In the genomic region with DNA sequence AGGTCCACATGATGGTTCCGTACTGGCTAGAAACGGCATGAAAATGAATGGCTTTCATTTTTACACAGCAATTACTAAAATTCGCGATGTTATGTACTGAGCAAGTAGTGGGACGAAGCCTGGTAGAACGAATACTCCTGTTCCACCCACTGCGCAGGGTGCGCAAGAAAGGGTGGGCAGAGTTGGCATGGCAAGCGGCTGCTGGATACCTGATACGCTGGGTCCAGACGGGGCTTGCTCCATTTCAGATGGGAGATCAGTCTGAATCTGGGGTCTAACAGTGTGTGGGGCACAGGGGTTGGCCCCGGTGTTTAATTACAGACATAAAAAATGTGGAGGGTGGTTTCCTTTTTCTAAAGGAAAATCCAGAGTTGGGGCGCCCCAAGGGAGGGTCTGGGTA, we compare ENCODE assay signal across 8 mouse cellular contexts. TPM values are rescaled to one million over a fixed set of nuclear protein-coding genes. Genes with fewer than 3 reads are reported as not detected.
DNase-seq lines count a peak whose midpoint lies in the region; ATAC-seq and TF ChIP-seq lines count a peak whose summit lies in the region.

No protein-coding gene starts in this region.

- peaks cover 60% of the 10 kb centered on the region for H3K27me3 ChIP-seq in lung, embryonic 14.5 days (ENCODE audit: insufficient read depth, low read length)
- H3K27me3 ChIP-seq in embryonic facial prominence, embryonic 12.5 days = peaks cover 69% of the 10 kb centered on the region
- H3K27me3 ChIP-seq in hindbrain, embryonic 16.5 days (replicated peaks; ENCODE audit: control insufficient read depth, insufficient read depth, low read length) = peaks cover 28% of the 10 kb centered on the region
- H3K27me3 ChIP-seq in midbrain, postnatal 0 days (ENCODE audit: insufficient read depth, low read length) = peaks cover 23% of the 10 kb centered on the region

- no peaks in the 10 kb centered on the region for H3K36me3 ChIP-seq in lung, embryonic 14.5 days (ENCODE audit: insufficient read depth)
- H3K36me3 ChIP-seq in embryonic facial prominence, embryonic 12.5 days = no peaks in the 10 kb centered on the region
- 0 out of 2 replicates have a peak, but pooled peaks cover 2% of the 10 kb centered on the region for H3K36me3 ChIP-seq in hindbrain, embryonic 16.5 days (ENCODE audit: control insufficient read depth, insufficient read depth, low read length)
- H3K36me3 ChIP-seq in midbrain, postnatal 0 days (ENCODE audit: insufficient read depth, low read length) = peaks cover 6% of the 10 kb centered on the region; the same call in 1 of the 2 replicates

- peak overlapping the region; percentile 81 for H3K4me2 ChIP-seq in lung, embryonic 14.5 days
- peak overlapping the region; percentile 93 for H3K4me2 ChIP-seq in embryonic facial prominence, embryonic 12.5 days (replicated peaks)
- H3K4me2 ChIP-seq in hindbrain, embryonic 16.5 days (ENCODE audit: low read length) = peak overlapping the region; percentile 67
- H3K4me2 ChIP-seq in midbrain, postnatal 0 days (ENCODE audit: low read depth, low read length, poor library complexity, severe bottlenecking) = peak overlapping the region; percentile 78

- peak overlapping the region; percentile 45 for H3K4me3 ChIP-seq in lung, embryonic 14.5 days (ENCODE audit: low read depth, low read length)
- peak overlapping the region; percentile 47 for H3K4me3 ChIP-seq in embryonic facial prominence, embryonic 12.5 days
- H3K4me3 ChIP-seq in hindbrain, embryonic 16.5 days (ENCODE audit: low read length) = peak overlapping the region; percentile 76
- peak overlapping the region; percentile 84 for H3K4me3 ChIP-seq in midbrain, postnatal 0 days (ENCODE audit: low read depth, low read length)

- no peak for ATAC-seq in lung, embryonic 14.5 days (ENCODE audit: insufficient read depth)
- ATAC-seq in embryonic facial prominence, embryonic 12.5 days (ENCODE audit: insufficient number of reproducible peaks, insufficient read depth, low FRiP score, low TSS enrichment) = peak; percentile 38; the same call in 1 of the 2 replicates
- no peak; the same call in 1 of the 2 replicates for ATAC-seq in hindbrain, embryonic 16.5 days
- ATAC-seq in midbrain, postnatal 0 days (ENCODE audit: low FRiP score) = peak; percentile 45

- 44% methylated on average over 13 of the region's 13 CpGs for WGBS in lung, embryonic 14.5 days
- WGBS in embryonic facial prominence, embryonic 12.5 days = 37% methylated on average over 13 of the region's 13 CpGs
- 40% methylated on average over 13 of the region's 13 CpGs for WGBS in hindbrain, embryonic 16.5 days
- WGBS in midbrain, postnatal 0 days = 38% methylated on average over 13 of the region's 13 CpGs

- peaks cover 6% of the 10 kb centered on the region; the same call in 1 of the 2 replicates for H3K4me1 ChIP-seq in lung, embryonic 14.5 days (ENCODE audit: insufficient read depth)
- peaks cover 17% of the 10 kb centered on the region for H3K4me1 ChIP-seq in embryonic facial prominence, embryonic 12.5 days
- peaks cover 30% of the 10 kb centered on the region for H3K4me1 ChIP-seq in hindbrain, embryonic 16.5 days (ENCODE audit: control insufficient read depth, insufficient read depth, low read depth, low read length)
- H3K4me1 ChIP-seq in midbrain, postnatal 0 days (ENCODE audit: insufficient read depth, low read length) = 0 out of 2 replicates have a peak, but pooled peaks cover 5% of the 10 kb centered on the region

- no peak for DNase-seq in lung, embryonic 14.5 days
- no peak for DNase-seq in lung, postnatal 25 days (ENCODE audit: low spot score)
- DNase-seq in midbrain, postnatal 0 days (ENCODE audit: low spot score) = no peak
- DNase-seq in retina, embryonic 14.5 days (ENCODE audit: low spot score) = no peak
- DNase-seq in adrenal gland, adult 8-10 months = no peak
- DNase-seq in spleen, postnatal 4 days (ENCODE audit: low spot score in 2 of 2) = no peak

- H3K9ac ChIP-seq in lung, embryonic 14.5 days = no peak overlapping the region
- no peak overlapping the region for H3K9ac ChIP-seq in embryonic facial prominence, embryonic 12.5 days
- H3K9ac ChIP-seq in hindbrain, embryonic 16.5 days (ENCODE audit: low read depth, low read length) = peak overlapping the region; percentile 84
- H3K9ac ChIP-seq in midbrain, postnatal 0 days (replicated peaks; ENCODE audit: low read length, poor library complexity, severe bottlenecking) = peak overlapping the region; percentile 79

- no peak overlapping the region for H3K27ac ChIP-seq in lung, embryonic 14.5 days (ENCODE audit: low read depth)
- H3K27ac ChIP-seq in embryonic facial prominence, embryonic 12.5 days = no peak overlapping the region
- H3K27ac ChIP-seq in hindbrain, embryonic 16.5 days (ENCODE audit: low read depth, low read length) = no peak overlapping the region
- 0 out of 2 replicates have a peak overlapping the region, but pooled peaks have one; percentile 12 for H3K27ac ChIP-seq in midbrain, postnatal 0 days (ENCODE audit: low read depth, low read length)

- no peak for TF ChIP-seq CTCF in lung, embryonic 14.5 days (IDR thresholded peaks at IDR 0.05; ENCODE audit: low read depth)
- no peak for TF ChIP-seq CTCF in midbrain, postnatal 0 days (IDR thresholded peaks at IDR 0.05)

- H3K9me3 ChIP-seq in lung, embryonic 14.5 days (ENCODE audit: low read depth, low read length) = no peaks in the 10 kb centered on the region
- no peaks in the 10 kb centered on the region for H3K9me3 ChIP-seq in embryonic facial prominence, embryonic 12.5 days
- no peaks in the 10 kb centered on the region for H3K9me3 ChIP-seq in hindbrain, embryonic 16.5 days (ENCODE audit: control insufficient read depth, low read length)
- no peaks in the 10 kb centered on the region for H3K9me3 ChIP-seq in midbrain, postnatal 0 days (ENCODE audit: low read length)

RNA-seq across cellular contexts. Expression of a gene that starts 1.3 kb away (rescaled TPM):
- polyA plus RNA-seq in lung, embryonic 14.5 days (2014; fragmentation: Nextera tagmentation; extraction: Ambion mirVana) = 0.35 and 0.36 TPM in 2 replicates
- 0.65 and 1.0 TPM in 2 replicates for polyA plus RNA-seq in embryonic facial prominence, embryonic 12.5 days (2016; fragmentation: Nextera tagmentation; extraction: Ambion mirVana)
- polyA plus RNA-seq in hindbrain, embryonic 16.5 days (2015; fragmentation: Nextera tagmentation; extraction: Ambion mirVana) = 11.9 and 14.3 TPM in 2 replicates
- 13.0 and 15.7 TPM in 2 replicates for total RNA-seq in midbrain, postnatal 0 days (2014; rRNA removed)
- polyA plus RNA-seq in midbrain, postnatal 0 days (2015; fragmentation: Nextera tagmentation; extraction: Ambion mirVana) = 7.7 and 8.3 TPM in 2 replicates
- total RNA-seq in adrenal gland, adult 8-10 months (2022) = 1 to 10 TPM; 1.8 to 2.7 (median 2.3) TPM

RNA-seq across cellular contexts. Expression of a gene that starts 40.1 kb away (rescaled TPM):
- 45.6 and 48.9 TPM in 2 replicates for polyA plus RNA-seq in lung, embryonic 14.5 days (2014; fragmentation: Nextera tagmentation; extraction: Ambion mirVana)
- 54.8 and 55.3 TPM in 2 replicates for polyA plus RNA-seq in embryonic facial prominence, embryonic 12.5 days (2016; fragmentation: Nextera tagmentation; extraction: Ambion mirVana)
- 102 and 116 TPM in 2 replicates for polyA plus RNA-seq in hindbrain, embryonic 16.5 days (2015; fragmentation: Nextera tagmentation; extraction: Ambion mirVana)
- 122 and 130 TPM in 2 replicates for total RNA-seq in midbrain, postnatal 0 days (2014; rRNA removed)
- 94.8 and 99.5 TPM in 2 replicates for polyA plus RNA-seq in midbrain, postnatal 0 days (2015; fragmentation: Nextera tagmentation; extraction: Ambion mirVana)
- total RNA-seq in adrenal gland, adult 8-10 months (2022) = 10 to 100 TPM; 67.4 to 83.9 (median 73.4) TPM

RNA-seq across cellular contexts. Expression of a gene that starts 51.4 kb away (rescaled TPM):
- 37.7 and 43.4 TPM in 2 replicates for polyA plus RNA-seq in lung, embryonic 14.5 days (2014; fragmentation: Nextera tagmentation; extraction: Ambion mirVana)
- polyA plus RNA-seq in embryonic facial prominence, embryonic 12.5 days (2016; fragmentation: Nextera tagmentation; extraction: Ambion mirVana) = 42.3 and 44.1 TPM in 2 replicates
- 45.2 and 49.5 TPM in 2 replicates for polyA plus RNA-seq in hindbrain, embryonic 16.5 days (2015; fragmentation: Nextera tagmentation; extraction: Ambion mirVana)
- total RNA-seq in midbrain, postnatal 0 days (2014; rRNA removed) = 44.9 and 48.4 TPM in 2 replicates
- 44.6 and 45.2 TPM in 2 replicates for polyA plus RNA-seq in midbrain, postnatal 0 days (2015; fragmentation: Nextera tagmentation; extraction: Ambion mirVana)
- total RNA-seq in adrenal gland, adult 8-10 months (2022) = 10 to 100 TPM; 30.8 to 35.1 (median 33.8) TPM

Comparison
In these comparisons a context has a peak if more than half of its experiments do, and no peak if none do; other contexts are left out.
1. ATAC-seq: peak in embryonic facial prominence, embryonic 12.5 days (single experiment) and midbrain, postnatal 0 days (single experiment); none in lung, embryonic 14.5 days (single experiment) and hindbrain, embryonic 16.5 days (single experiment).
2. H3K9ac ChIP-seq: peak in hindbrain, embryonic 16.5 days (single experiment) and midbrain, postnatal 0 days (single experiment); none in lung, embryonic 14.5 days (single experiment) and embryonic facial prominence, embryonic 12.5 days (single experiment).
3. Peak in every context shown above with its lines, with median percentiles within 50 percentile points of each other: H3K4me2 ChIP-seq and H3K4me3 ChIP-seq.